Mouse (Mus musculus): Measurements from ENCODE around the gene Ephb2. TPM values are rescaled to one million over a fixed set of nuclear protein-coding genes. Genes with fewer than 3 reads are reported as not detected.

Ephb2 gene
- polyA plus RNA-seq, 1 experiment: 0.03 TPM

DNA sequence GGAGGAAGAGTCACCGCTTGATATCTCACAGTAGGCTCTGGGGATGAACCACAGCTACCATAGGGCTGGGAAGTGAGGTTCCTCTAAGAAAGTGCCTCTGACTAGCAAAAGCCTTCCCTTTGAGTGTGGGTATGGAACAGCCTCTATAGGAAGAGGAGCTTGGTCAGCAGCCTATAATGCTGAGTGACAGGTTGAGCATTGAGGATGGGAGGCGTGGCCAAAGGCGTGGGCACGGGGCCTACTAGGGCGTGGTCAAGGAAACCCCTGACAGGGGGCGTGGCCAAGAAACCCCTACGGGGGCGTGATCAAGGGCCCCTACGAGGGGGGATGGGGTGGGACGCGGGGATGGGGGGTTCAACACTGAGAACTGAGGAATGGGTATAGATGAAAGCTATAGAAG lies 96.6 kb downstream of the Ephb2 start:
- TF ChIP-seq GATA1 (IDR thresholded peaks at IDR 0.05; ENCODE audit: low read length): no peak

DNA sequence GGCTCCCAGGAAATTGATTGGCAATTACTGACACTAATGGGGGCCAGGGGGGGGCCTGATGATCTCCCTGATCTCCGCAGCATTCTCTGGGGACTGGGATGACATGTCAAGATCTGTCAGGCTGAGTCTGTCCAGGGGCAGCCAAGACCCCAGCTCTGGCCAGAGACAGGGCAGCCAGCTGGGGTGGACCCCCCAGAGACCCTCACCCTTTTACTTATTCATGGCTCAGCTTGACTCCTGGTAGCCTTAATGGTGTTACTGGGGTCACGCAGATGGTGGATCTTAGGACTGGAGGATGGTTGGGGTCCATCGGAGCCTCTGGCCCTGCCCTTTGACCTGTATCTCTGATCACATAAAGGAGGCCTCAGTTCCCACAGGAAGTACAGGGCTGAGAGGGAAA lies 97.5 kb downstream of the Ephb2 start:
- TF ChIP-seq GATA1 (IDR thresholded peaks at IDR 0.05; ENCODE audit: low read length): no peak

DNA sequence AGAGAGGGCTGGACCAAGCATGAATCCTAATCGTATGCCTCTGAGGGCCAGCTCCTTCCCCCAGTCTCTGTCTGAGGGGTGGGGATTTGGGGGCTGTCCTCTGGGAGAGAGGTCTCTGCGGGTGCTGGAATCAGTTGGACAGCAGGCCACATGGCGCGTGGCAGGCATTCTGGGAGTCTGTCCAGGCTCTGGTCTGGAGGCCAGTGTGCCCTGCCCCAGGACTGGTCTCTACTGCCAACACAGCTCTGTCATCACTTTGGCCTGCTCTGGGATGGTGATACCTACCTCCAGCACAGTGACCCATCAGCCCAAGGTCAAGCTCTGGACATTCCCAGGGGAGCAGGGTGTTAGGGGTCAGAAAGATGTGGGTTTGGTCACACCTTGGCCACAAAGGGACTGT lies 99.9 kb downstream of the Ephb2 start:
- TF ChIP-seq GATA1 (IDR thresholded peaks at IDR 0.05; ENCODE audit: low read length): no peak

DNA sequence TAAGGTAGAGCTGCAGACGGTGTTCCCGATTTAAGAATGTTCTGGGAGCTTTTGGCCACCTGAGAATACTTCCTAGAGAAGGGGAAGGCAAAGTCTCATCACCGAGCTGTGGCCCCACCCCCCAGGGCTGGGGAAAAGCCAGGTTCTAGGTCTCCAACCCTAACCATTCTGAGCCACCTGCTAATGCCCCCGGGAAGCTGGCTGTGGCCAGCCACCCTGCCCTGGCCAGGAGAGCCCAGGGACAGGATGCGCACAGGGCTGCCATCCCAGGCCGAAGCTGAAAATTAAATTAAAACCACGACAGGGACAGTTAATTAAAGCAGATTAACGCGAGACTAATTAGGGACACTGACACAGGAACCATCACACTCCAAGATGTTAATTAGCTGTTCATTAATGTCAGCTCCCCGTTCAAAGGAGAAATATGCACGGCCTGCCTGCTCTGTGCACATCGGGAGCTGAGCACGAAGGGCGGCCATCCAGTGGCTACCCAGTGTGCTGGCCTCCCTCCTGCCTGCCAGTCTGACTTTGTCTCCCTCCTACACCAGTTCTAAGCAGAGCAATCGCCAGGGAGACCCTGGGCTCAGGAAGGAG lies 101.5 kb downstream of the Ephb2 start:
- no peak for TF ChIP-seq GATA1 (IDR thresholded peaks at IDR 0.05; ENCODE audit: low read length)

DNA sequence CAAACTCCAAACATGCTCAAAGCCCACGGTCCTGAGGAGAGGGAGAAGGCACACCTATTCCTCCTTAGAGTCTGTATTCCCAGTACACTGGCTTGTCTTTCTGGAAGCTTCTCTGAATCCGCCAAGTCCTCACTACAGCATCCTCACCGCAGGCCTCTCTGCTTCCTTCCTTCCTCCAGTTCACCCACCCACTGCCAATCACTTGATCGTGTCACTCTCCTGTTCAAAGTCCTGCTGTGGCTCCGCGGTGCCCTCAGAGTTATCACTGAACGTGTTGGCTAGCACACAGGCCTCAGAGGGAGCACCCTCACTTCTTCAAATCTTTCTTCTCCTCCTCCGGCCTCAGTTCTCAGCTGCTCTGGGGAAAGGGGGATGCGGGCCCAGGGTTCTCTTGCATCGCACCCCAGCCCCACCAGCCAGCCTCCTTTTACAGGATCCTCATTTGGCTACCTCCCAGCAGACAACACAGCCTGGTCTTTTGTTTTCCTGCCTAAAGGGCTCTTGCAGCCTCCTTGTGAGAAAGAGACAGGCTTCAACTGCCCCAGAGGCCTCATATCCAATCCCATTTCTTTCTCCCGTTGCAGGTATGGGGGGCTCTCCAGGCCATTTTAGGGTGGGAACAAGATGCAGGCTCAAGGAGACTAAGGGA lies 102.4 kb downstream of the Ephb2 start:
- TF ChIP-seq GATA1 (IDR thresholded peaks at IDR 0.05; ENCODE audit: low read length): no peak

DNA sequence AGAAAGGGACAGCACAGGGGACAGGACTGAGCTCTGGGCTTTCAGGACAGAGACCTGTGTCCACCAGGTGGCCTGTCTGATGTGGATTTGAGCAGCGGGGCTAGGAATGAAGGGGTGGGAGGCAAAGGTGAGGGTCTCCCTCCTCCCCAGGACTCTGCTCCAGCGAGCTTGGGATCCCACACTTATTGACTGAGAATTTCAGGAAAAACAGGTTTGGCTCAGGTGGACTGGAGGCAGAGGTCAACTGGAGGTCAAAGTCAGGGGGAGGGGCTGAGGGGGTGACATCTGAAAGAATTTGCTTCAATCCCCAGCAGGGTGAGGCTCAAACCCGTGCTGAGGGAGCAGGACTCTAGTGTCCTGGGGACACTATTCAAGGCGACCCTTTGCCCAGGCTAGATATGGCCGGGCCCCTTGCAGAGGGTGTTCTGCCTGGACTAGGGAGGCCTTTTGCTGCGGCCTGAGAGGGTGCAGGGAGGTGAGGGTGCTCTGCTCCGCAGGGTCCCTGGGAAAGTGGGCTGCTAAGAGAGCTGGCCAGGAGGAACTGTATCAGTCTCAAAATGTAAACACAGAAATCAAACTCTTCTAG lies 103.2 kb downstream of the Ephb2 start:
- no peak for TF ChIP-seq GATA1 (IDR thresholded peaks at IDR 0.05; ENCODE audit: low read length)

DNA sequence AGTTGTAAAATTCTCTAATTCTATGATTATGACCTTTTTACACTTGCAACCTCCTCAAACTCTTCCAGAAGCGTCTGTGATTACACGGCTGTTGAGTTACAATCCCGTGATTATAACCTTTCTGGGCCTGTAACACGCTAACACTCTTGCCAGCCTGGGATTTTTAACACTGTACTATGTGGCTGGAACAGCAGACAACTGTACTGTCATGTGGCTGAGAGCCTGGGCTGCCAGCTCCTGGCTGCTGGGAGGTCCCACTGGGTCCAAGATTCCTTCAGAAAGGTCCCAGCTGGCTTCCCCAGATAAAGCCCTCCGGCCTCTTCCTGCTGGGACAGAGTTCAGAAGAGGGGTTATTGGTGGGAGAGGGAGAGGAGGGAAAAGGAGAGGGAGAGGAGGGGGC lies 104.0 kb downstream of the Ephb2 start:
- TF ChIP-seq GATA1 (IDR thresholded peaks at IDR 0.05; ENCODE audit: low read length): no peak

DNA sequence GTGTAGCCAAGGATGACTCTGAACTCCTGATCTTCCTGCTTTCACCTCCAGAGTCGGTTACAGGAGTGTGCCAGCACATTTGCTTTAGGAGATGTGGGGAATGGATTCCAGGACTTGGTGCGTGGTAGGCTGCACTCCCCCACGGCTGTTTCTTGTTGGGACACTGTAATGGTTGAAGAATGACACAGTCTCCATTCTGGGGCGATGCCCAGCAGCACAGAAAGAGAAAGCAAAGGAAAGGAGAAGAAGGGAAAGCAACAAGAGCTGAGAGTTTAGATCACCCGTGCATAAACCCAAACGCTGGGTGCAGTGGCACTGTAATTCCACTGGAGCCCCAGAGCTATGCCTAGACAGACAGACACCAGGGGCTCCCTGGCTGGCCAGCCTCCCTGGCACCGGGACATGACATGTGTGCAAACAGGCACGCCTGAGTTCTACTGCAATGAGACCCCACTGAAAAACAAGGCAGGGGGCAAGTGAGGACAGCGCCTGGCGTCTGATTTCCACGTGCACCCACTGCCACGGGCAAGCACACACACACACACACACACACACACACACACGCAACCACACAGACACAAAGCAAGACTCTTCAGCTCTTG lies 104.7 kb downstream of the Ephb2 start:
- no peak for TF ChIP-seq GATA1 (IDR thresholded peaks at IDR 0.05; ENCODE audit: low read length)

DNA sequence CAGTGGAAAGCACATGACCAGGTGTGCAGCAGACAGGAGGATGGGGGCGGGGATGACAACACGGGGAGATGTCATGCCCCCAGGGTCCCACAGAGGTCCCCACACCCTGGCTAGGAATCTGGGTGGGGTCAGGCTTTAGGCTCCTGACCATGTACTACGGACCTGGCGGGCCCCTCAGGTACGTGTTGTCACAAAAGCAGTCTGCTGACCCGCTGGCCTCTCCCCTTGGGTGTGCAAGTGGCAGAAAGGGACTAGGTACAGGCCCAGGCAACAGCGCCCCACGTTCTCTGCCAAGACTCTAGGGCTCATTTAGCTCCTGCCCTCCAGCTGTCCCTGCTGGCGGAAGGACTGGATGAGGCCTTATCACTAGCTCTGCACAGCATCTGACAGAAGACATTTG lies 105.3 kb downstream of the Ephb2 start:
- TF ChIP-seq GATA1 (IDR thresholded peaks at IDR 0.05; ENCODE audit: low read length): no peak

DNA sequence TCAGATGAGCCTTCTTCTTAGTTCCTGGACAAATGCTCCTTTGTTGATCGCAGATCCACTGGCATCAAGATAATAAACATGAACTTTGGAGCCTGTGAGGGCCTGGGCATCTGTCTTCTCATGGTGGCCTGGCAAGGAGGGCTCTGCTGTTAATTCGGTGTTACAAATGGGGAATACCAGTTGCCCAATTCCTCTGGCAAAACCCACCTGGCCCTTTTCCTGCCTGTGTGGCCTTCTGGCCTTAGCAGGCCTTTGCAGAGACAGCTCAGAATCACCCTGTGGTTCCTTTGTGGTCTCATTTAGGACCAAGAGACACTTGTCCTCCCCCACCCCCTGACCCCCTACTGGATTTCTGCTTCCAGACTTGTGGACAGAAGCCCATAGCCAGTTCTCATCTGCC lies 106.2 kb downstream of the Ephb2 start:
- TF ChIP-seq GATA1 (IDR thresholded peaks at IDR 0.05; ENCODE audit: low read length): no peak

DNA sequence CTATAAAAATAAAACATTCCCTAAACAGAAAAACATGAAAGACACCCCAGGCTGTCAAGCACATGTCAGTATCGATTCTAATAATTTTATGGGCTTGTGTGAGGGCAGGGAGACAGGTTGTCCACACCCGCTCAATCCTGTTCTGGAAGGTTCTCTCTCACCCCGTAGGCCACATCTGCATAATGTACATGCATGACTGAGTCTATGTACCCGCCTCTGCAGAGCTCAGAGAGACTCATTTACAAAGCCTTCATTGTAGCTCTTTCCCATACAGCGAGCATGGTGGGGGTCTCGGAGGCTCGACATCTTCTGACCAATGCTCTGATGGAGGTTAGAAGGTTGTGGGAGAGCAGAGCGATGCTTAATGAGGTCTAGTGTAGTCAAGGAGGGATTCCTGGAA lies 108.8 kb downstream of the Ephb2 start:
- no peak for TF ChIP-seq GATA1 (IDR thresholded peaks at IDR 0.05; ENCODE audit: low read length)

DNA sequence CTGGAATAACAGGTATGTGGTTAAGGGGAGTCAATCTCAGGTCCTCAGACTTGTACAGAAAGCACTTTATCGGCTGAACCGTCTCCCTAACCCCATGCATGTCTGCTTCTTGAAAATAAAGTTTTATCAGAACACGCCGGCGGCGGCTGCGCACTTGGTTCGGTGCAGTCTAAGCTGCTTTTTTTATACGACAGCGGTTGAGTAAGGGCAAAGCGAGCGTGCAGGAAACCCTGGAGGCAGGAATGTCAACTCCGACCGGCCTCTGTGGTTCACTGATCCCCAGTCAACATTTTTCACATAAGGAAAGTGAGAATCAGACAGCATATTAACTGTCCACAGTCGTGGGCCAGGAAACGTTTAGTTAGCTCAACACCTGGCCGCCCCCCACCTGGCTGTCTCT lies 111.1 kb downstream of the Ephb2 start:
- no peak for TF ChIP-seq GATA1 (IDR thresholded peaks at IDR 0.05; ENCODE audit: low read length)

DNA sequence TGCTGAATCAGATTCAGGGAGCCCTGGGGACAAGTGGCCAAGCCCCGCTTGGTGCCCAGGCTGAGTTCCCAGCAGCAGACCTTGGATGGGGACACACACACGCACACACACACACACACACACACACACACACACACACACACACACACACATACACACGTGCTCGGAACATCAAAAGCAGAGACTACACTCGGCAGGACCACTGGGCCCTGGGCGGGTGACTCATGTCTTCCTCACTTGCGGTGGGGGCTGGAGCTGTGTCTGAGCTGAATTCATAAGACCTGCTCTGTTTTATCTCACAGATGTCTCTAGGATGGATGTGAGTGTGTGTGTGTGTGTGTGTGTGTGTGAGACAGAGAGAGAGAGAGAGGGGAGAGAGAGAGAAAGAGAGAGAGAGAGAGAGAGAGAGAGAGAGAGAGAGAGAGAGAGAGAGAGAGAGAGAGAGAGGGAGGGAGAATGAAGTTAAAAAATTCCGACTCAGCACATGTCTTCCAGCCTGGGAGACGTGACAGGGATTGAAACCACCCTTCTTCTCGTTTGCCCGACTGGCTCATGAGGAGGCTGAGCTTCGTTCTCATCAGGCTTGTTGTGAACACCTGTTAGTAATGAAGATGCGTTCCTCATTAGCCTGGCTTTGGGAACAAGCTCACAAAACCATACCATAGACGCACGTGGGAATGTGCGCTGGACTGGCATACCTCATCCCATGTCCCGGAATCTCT lies 113.3 kb downstream of the Ephb2 start:
- no peak for TF ChIP-seq GATA1 (IDR thresholded peaks at IDR 0.05; ENCODE audit: low read length)

DNA sequence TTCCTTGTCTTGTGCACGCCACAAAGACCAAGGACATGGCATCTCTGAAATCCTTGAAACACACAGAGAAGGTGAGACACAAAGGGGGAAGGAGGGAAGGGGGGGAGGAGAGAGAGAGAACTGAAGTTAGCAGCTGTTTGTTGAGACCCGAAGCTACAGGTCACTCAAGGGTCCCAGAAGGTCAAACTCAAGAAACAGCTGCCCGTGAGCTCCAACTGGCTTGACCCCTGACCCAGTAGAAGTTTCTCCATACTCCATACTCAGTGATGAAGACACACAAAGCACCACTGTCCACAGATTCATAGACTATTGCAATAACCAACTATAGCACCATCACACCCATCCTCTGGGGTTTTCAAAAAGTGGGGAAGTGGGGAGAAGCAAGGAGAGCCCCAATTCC lies 113.9 kb downstream of the Ephb2 start:
- TF ChIP-seq GATA1 (IDR thresholded peaks at IDR 0.05; ENCODE audit: low read length): no peak

DNA sequence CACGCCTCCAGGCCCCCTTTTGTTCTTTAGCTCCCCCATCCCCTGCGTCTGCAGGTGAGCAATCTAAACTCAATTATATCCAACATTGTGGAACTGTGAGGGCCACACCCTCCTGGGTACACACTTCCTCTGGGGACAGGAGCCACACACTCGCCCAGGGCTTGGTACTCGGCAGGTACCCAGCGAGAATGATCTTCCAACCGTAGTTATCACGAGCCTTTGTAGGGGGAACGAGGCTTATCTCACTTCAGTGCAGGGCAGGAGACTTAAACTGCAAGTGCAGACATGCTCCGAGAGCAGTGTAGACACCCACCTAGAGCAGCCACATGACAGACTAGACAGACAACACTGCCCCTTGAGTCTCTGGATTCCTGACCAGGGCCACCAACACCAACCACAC lies 115.8 kb downstream of the Ephb2 start:
- no peak for TF ChIP-seq GATA1 (IDR thresholded peaks at IDR 0.05; ENCODE audit: low read length)

All from G1E-ER4 (cell line).